Mouse (Mus musculus) MEL (cell line): ENCODE measurements around the gene Arhgap23.
A peak's percentile ranks its signal among the peaks of the same experiment; 100 is the strongest.

ENCODE experiments used
- BHLHE40 ChIP-seq: IDR thresholded peaks from 2 replicates; pipeline ENCODE4 v1.6.1; 2012; ENCODE audit warnings: low read depth, mild to moderate bottlenecking, inconsistent platforms, low read length, improper control_type of control experiment, borderline replicate concordance
- CTCF ChIP-seq, 3 experiments: IDR thresholded peaks in 2 of 3; conservative IDR thresholded peaks in 1 of 3; 2 replicates each; pipeline ENCODE4 v1.5.1; 2011 to 2012; ENCODE audit warnings: low read length in 3 of 3, low read depth in 2 of 3, mild to moderate bottlenecking in 2 of 3, improper control_type of control experiment in 1 of 3, inconsistent platforms in 1 of 3, mixed read lengths in 1 of 3, moderate library complexity in 1 of 3; ENCODE audit not compliant: control insufficient read depth in 1 of 3, insufficient read depth in 1 of 3, poor library complexity in 1 of 3, severe bottlenecking in 1 of 3
- E2F4 ChIP-seq: IDR thresholded peaks from 2 replicates; pipeline ENCODE4 v1.6.1; 2011; ENCODE audit warnings: low read depth, low read length, improper control_type of control experiment, borderline replicate concordance
- EP300 ChIP-seq, 2 experiments: IDR thresholded peaks; 2 replicates each; pipeline ENCODE4 v1.6.1; 2011; ENCODE audit warnings: improper control_type of control experiment in 2 of 2, low read length in 2 of 2, low read depth in 1 of 2, mild to moderate bottlenecking in 1 of 2
- GATA1 ChIP-seq: IDR thresholded peaks from 2 replicates; pipeline ENCODE4 v1.6.1; 2011; ENCODE audit warnings: low read depth, low read length, improper control_type of control experiment
- JUND ChIP-seq: IDR thresholded peaks from 2 replicates; pipeline ENCODE4 v1.6.1; 2011; ENCODE audit warnings: low read depth, mild to moderate bottlenecking, improper control_type of control experiment, low read length
- MAX ChIP-seq: IDR thresholded peaks from 2 replicates; pipeline ENCODE4 v1.6.1; 2011; ENCODE audit warnings: low read length, improper control_type of control experiment
- POLR2A ChIP-seq, 2 experiments: IDR thresholded peaks; 2 replicates each; pipeline ENCODE4 v1.6.1; 2011 to 2012; ENCODE audit warnings: low read length in 2 of 2, mild to moderate bottlenecking in 2 of 2, control low read depth in 1 of 2, improper control_type of control experiment in 1 of 2, low read depth in 1 of 2, moderate library complexity in 1 of 2; ENCODE audit not compliant: control insufficient read depth in 1 of 2, insufficient read depth in 1 of 2, poor library complexity in 1 of 2
- SMC3 ChIP-seq: IDR thresholded peaks from 2 replicates; pipeline ENCODE4 v1.6.1; 2011; ENCODE audit warnings: low read depth, low read length, improper control_type of control experiment
- USF1 ChIP-seq: IDR thresholded peaks from 2 replicates; pipeline ENCODE4 v1.6.1; 2014; ENCODE audit warnings: low read depth, mild to moderate bottlenecking, inconsistent platforms, low read length, improper control_type of control experiment, moderate library complexity
- USF2 ChIP-seq, 2 experiments: IDR thresholded peaks; 2 replicates each; pipeline ENCODE4 v1.6.1; 2011 to 2012; ENCODE audit warnings: improper control_type of control experiment in 2 of 2, low read length in 2 of 2, borderline replicate concordance in 1 of 2, inconsistent platforms in 1 of 2, low read depth in 1 of 2, mild to moderate bottlenecking in 1 of 2; ENCODE audit not compliant: insufficient read depth in 1 of 2

DNA sequence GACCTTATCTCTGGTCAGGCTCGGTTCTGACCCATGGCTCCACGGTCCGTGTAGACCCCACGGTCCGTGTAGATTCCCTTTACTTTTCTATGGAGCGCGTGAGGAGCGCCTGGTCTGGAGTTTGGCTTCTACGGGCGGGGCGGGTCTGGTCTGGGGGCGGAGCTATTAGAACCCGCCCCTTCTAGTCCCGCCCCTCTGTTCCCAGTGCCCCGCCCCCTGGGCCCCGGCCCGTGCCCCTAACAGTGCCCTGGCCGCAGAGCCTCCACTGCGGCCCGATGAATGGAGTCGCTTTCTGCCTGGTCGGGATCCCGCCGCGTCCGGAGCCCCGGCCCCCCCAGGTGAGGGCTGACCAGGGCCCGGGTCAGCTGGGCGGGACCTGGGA, at the start of gene Arhgap23:
- TF ChIP-seq POLR2A (IDR thresholded peaks at IDR 0.05; ENCODE audit: control insufficient read depth in 1 of 2, insufficient read depth in 1 of 2, low read depth in 1 of 2, low read length in 2 of 2, poor library complexity in 1 of 2) (peak in 1 of 2 experiments; percentile 47; a peak in 1 of 4 replicates), CTCF (IDR thresholded peaks at IDR 0.05 in 2 of 3, conservative IDR thresholded peaks at IDR 0.05 in 1 of 3; ENCODE audit: control insufficient read depth in 1 of 3, insufficient read depth in 1 of 3, low read depth in 2 of 3, low read length in 3 of 3, poor library complexity in 1 of 3, severe bottlenecking in 1 of 3) (0 out of 6 replicates have a peak, but pooled peaks of 1 of the 3 experiments have one; percentile 1), BHLHE40 (no peak), EP300 (IDR thresholded peaks at IDR 0.05; ENCODE audit: low read depth in 1 of 2, low read length in 2 of 2) (no peak), USF1 (no peak), JUND (no peak), USF2 (IDR thresholded peaks at IDR 0.05; ENCODE audit: borderline replicate concordance in 1 of 2, insufficient read depth in 1 of 2, low read depth in 1 of 2, low read length in 2 of 2) (no peak), MAX (no peak), GATA1 (no peak), E2F4 (no peak), SMC3 (no peak)
